Mouse (Mus musculus) cerebellum, postnatal 25 days (tissue): Measurements from ENCODE around the gene Plxna4.

Source experiments
- DNase-seq, 2 experiments: peaks; one replicate each; pipeline ENCODE4 v3.0.0; 2021; ENCODE audit warnings: mixed read lengths in 2 of 2

Plxna4 gene

DNA sequence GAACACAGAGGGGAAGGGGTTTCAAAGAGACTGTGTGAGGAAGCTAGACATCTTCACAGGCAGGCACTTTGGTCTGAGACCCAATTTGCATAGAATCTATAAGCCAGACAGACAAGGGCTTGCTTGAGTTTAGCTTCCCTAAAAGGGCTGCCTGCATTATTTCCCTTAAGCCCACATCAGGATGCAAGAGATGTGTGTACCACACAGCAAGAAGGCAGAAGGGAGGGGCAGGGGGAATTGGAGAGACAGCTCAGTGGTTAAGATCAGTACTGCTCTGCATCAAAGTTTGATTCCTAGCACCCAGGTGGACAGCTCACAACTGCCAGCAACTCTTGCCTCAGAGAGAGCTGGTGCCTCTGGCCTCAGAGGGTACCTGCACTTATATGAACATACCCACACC is 256.7 kb downstream of the Plxna4 start:
- DNase-seq, result no peak

DNA sequence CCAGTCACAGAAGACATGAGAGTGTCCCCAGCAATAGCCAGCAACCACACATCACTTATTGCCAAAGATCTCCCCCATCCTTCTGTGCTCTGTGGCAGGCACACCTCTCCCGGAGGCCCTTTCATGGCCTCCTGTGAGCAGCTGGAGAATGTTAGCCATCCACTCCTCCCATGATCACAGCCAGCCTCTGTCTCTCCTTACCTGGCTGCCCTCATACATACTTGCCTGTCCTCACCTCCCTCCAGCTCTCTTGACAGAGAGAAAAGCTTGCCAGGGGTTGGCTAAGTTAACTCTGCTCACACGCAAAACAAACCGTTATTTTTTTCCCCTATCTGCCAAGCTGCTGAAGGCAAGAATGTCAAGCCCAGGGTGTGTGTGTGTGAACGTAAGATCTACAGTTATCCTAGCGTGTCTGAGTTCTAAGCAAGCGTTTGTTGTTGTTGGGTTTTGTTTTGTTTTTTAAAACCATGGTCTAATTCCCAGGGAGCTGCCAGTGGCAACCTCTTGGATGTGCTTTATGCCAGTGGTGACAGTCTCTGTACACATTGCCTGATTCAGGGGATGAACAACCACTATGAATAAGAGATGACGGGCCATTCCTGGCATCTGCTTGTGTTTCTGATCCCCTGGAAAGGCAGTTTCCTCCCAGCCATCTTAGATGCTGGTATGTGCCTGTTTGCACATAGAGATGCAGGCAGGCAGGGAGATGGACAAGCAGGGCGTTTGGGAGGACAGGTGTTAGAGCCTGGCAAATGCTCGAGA is 257.8 kb downstream of the Plxna4 start:
- DNase-seq, result no peak

DNA sequence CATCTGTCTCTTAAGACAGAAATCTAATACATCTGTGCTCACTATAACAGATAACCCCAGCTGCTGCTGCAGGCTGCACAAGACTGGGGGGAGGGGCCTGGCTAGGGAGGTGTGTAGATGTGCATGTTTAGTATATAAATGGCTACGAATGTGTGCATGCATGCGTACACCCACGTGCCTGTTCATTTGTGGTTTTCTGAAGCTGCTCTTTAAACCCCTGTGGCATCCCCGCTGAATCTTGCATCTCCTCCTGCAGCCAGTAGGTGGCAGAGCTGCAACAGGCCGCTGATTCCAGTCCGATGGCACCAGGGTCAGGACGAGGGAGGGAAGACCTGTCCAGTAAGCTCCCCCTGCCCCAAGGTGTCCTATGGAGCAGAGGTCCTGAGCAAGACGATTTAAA is 260.0 kb downstream of the Plxna4 start:
- DNase-seq, result peak; percentile 86 to 87

DNA sequence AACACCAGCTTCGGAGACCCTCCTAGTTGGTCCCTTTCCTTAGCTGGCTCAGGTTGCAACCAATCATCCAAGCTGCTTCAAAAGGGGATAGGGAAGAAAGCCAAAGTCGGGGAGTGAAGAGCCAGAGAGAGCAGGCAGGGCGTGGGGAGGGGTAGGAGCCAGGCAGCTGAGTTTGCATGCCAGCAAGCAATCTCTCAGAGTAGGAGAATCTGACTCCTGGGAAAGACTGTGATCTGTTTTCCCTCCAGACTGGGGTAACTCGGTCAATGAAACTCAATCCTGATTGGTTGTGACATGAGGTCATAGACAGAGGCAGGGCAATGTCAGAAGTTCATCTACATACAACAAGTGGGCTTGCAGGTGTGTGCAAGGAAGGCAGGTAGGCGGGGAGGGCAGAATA is 260.8 kb downstream of the Plxna4 start:
- DNase-seq, result no peak

DNA sequence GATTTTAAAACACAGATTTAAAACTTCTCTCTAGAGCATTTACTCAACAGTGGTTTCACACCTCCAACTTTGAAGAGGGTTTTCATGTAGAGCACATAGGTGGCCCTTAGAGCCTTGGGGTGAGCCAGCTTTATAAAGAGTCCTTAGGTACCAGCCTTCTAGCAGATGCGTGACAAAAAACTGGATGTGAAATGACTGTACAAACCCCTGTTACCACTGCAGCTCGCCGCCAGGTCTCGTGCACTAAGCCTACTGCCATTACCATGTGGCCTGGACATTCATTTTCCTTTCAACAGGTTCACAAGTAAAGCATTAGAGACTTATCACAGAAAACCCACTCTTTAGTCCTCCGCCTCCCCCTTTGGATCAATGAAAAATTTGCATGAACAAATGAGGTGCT is 261.6 kb downstream of the Plxna4 start:
- no peak for DNase-seq

DNA sequence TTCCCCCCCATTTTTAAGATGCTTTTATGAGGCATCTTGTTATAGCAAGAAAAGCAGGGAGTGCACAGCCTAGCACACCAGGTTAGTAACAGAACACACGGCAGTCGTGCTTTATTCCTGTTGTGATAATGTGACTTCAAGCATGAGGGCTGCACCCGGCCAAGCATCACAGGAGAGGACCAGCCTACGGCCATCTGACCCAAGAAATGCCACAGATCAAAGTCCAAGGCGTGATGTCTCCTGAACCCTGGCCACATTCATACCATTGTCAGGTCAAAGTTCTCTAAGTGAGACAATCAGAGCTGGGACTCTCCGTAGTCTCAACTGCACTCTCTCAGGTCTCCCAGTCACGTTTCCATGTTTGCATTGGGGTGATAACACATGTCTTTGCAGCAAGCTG is 262.1 kb downstream of the Plxna4 start:
- no peak for DNase-seq

DNA sequence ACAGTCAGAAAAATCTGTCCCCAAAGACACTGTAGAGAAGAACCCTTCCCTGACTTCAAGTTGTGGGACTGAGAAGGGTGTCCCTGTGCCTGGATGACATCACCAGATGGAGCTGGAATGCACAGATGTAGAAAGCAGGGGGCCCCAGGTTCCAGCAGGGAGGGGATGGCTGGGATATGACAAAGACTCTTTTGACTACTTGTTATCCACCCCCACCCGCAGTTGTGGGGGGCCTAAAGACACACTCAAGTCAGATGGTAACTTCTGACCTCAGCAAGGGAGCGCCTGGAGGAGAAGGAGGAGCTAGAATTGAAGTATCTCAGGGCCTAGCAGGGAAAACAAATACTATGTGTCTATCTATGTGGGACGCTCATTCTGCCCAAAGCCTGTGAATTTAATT is 266.8 kb downstream of the Plxna4 start:
- no peak for DNase-seq

DNA sequence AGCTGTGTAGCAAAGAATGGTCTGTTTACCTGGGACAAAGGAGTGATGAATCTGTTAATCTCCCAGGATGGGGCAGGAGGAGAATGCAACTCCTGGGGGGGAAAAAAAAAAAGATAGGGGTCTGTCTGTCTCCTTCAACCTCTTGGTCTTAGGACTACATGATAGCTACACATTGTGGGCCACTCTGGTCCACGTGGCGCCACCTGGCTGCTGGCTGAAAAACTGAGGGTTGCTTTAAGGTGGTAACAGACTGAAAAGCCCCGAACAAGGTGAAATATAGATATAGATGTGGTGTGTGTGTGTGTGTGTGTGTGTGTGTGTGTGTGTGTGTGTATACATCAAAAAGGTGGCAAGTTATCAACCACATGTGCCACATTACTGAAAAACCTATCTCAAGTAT is 267.7 kb downstream of the Plxna4 start:
- DNase-seq, result peak; percentile 58 to 76

DNA sequence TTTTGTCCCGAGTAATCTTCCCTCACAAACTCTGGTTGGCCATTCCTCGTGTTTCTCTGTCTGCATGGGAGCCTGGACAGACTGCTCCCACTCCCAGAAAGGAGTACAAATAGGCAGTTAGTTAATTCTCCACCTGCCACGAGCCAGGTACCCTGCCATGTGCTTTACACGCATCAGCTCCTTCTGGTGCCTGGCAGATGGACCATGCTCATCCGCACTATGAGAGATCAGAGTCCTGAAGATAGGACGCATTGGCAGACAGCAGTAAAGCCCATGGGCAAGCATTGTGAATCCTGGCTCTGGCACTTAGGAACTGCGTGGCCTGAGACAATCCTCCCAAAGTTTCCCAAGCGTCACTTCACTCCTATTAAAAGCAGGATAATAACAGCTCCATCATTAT is 270.5 kb downstream of the Plxna4 start:
- DNase-seq, result peak; percentile 80 to 82

DNA sequence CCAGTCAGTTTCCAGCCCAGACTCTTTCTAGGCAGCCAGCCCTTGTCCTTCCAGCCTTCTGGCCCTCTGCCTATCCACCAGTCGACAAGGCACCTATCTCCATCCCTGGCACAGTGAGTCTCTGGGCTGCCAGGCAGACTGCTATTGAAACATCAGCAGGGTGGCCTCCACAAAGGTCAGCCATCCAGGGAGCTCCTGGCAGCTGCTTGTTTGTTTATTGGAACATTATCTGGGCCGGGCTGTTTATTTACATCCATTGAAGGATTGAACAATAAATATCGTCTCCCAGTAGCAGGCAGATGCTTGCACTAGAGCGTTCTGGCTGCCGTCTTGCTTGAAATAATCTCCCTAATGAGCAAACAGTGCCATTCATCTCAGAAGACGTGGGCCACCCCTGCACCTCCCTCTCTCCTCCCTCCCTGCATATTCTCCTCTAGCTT is 273.0 kb downstream of the Plxna4 start:
- DNase-seq, result peak; percentile 52 to 66

DNA sequence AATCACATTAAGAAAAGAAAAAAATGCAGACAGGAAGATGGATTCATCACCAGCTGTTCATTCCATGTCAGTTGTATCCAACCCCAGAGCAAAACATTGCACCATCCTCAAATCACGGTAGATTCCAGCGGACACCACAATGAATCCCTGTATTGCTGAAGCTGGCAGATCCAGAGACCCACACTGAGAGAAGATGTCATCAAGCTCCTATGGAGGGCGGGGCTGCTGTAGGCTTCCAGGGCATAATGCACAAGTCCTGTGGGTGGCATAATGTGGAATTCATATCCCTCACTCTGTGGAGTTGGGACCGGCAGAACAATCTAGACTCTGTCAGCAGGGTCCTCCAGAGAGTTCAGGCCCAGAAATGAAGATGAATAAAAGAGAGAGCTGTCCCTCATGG is 278.8 kb downstream of the Plxna4 start:
- DNase-seq, result no peak

DNA sequence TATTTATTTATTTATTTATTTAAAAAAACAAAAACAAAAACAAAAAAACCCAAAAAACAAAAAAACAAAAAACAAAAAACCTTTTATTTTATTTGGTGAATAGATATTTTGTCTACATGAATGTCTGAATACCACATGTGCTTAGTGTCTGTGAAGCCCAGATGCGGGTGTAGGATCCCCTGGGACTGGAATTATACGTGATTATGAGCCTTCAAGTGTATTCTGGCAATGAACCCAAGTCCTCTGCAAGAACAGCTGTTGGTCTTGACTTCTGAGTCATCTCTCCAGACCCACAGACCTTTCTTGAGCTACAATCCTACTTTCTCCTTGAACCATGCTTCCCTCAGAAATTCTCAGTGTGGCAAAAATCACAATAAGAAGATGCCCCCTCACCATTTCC is 287.4 kb downstream of the Plxna4 start:
- no peak for DNase-seq

DNA sequence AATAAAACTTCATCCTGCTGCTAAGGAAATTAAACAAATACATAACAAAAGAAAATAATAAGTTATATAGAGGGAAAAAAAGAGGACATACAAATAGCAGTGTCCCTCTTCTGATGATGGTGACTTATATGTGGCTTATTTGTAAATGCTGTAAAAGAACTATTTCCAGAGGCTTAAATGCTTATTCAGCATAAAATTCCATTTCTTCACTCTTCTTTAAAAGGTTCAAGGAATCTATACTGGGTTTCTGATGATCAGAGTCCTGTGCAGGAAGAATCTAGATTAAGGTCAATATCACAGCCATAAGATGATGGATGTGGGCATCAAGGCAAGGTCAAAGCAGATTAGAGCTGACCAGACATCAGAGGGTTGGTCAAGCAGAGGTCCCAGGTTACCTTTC is 306.5 kb downstream of the Plxna4 start:
- no peak for DNase-seq

DNA sequence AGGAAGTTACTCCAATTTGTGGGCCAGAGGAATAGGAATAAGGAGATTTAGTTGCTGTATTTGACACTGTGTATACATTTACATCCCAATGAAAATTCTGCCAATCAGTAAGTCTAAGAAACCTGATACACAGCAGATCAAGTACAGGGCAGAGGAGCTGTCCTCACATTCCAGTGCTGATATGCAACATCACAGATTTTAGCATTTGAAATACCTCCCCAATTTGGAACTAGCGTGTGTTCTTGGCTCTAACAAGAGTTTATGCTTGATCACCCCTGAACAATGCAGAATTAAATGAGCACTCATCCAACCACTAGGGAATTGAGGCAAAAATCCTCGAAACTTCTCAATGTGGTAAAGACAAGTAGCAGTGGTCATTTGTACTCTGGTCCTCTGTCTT is 307.3 kb downstream of the Plxna4 start:
- no peak for DNase-seq

DNA sequence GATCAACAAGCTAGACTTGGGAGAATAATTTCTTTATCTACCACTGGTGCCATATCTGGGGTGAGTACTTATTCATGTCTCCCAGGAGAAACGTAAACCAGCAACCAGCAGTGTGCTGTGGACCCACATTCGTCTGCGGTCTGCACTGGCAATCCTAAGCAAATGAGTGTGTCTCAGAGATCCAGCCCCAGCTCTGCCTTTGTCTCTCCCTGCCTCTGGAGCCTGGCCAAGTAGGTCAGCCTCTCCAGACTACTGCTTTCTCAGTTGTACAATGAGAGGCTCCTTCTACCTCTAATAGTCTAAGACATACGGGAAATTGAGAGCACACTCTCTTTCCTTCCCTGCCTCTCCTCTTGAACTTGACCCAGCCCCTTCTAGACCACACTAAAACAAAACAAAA is 316.5 kb downstream of the Plxna4 start:
- DNase-seq, result peak; percentile 72 to 87

DNA sequence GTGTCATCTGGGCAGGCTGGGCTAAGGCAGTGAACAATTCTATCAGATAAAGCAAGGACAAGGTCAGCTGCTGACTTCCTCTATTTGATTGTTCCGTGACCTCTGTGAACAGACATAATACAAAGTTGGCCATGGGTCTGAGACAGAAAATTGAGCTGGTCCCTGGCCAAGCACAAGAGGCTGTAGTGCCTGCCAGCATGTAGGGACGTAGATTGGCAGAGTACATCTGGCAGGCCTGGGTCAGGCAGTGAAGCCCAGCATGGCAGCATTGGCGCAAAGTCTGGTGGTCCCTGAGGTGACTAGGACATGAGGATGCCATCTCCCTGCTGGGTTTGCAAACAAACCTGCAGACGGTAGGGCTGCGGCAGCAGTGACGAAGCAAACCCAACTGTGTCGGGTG is 321.9 kb downstream of the Plxna4 start:
- peak in 1 of 2 experiments; percentile 11 for DNase-seq

DNA sequence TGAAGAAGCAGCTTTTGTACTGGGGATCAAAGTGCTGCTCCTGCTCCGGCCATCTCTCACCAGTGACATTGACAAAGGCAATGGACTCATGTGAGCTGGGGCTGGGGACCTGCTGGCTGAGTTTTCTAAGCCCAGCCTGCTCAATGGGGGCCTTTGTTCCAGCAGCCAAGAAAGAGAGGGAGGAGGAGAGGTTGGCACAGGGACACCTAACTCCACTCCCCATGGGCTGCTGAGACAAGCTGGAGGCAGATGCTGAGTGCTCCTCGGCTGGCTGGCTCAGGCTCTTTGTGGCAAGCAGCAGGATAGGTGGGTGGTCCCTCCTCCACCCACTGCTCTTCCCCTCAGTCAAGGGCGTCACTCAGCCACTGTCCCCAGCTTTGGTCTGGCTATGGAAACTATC is 326.7 kb downstream of the Plxna4 start:
- DNase-seq, result peak in 1 of 2 experiments; percentile 17

DNA sequence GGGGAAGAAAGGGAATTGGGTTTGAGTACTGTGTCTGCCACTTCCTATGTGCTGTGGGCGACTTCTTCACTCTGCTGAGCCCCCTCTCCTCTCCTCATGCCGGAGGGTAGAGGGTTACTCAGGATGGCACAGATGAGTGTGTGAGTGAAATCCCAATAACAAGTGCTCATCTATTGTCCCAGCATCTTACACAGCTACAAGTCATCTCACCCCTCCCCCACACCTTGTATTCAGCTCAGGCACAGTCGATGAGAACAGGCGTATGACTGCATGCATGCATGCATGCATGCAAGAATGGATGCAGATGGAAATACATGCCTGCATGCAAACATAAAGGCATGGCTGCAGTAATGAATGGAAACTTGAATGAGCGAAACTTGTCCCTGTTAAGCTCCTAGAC is 327.7 kb downstream of the Plxna4 start:
- no peak for DNase-seq

DNA sequence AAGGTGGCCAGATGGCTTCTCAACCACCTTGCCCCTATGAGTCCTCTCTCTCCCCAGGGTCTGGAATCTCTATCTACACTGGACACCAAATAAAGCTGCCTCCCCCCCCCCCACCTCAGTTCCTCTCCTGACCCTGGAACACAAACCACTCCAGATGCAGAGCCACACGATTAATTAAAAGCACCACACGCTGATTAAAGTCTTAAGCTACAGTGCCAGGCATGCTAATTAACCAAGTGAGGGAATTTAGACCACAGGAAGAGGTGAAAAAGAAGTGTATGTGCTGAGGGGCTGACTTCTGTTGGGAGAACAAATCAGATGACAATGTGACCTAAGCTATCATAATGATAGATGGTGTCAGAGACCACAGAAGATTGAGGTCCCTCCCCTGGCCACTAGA is 332.8 kb downstream of the Plxna4 start:
- no peak for DNase-seq

DNA sequence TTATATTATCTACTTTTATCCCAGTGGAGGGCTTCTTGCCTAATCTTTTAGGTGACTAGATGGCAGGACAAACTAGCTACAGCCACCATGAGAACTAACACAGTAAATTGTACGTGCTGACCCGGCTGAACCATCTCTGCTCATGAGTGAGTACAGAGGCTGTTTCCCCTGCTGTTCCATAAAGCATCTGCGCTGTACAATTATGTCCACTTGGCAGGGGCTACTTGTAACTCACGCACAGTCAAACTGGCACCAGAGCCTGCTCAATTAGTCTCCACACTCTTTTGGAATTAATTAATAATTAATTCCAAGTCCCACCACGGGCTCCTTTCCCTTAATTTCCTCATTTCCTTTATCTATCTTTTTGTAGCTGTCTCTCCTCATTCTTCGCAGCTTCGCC is 335.8 kb downstream of the Plxna4 start:
- no peak for DNase-seq

DNA sequence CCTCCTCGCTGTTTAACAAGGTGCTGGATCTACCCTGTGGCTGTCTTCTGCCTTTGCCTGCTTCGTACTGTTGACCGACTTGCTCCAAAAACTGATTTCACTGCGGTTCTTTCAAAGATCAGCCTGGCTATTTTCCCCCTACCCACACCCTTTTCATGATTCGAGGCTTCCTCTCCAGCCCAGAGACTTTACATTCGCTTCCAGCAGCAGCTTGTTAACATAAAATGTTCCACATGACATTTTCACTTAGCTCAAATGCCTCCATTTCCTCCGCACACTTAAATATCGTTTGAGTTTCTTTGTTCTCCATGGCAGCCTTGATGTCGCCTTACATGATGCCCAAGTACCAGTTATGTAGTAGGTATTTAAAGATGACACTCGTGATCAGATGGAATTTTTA is 336.3 kb downstream of the Plxna4 start:
- no peak for DNase-seq

DNA sequence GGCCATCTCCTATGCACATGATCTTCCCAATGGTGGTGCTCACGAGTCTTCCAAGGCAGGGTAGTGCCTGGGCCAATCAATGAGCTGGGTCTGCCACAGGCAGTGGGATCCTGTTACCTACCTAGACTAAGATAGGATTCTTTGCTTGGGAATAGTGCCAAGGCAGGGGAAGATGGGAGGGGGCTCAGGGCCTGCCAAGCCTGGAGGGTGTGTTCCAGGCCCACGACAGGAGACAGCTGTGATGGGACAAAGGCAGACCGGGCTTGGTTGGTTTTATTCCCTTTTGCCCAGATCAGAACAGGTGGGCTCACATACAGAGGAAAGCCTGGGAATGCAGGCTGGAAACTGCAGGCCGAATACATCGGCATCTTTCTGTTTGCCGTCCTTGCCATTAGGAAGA is 342.0 kb downstream of the Plxna4 start:
- no peak for DNase-seq

DNA sequence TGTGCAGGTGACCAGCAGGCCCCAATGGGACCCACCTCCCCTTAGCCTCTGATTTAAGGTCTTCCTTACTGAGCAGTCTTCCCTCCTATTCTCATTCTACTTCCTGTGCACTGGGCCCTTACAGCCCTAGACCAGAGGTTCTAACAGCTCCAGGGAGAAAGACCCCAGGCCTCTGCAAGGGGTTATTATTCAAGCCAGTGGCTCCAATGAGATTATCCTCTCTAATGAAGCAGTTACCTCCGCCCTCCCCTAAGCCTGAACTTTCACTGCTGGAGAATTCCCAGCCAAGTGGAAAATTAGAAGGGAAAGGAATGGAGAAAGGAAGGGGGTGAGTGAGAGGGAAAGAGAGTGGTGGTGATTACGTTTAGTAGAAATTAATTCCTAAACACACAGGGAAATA is 345.0 kb downstream of the Plxna4 start:
- no peak for DNase-seq

DNA sequence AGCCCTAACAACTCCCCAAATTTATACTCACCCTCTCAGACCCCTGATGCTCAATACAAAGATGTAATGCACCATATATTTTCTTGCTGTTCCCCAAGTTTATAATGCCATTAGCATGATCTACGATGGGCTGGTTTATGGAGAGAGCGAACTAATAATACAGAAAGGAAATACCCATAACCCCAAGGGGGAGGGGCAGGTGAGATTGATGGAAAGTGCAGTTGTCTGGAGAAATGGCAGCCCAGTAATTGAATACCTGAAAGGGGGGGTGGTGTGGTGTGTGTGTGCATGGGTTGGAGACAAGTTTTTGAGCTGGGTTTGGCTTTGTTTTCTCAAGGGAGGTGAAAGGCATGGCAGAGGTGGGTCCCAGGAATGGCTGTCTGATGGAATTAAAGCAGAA is 356.6 kb downstream of the Plxna4 start:
- no peak for DNase-seq

DNA sequence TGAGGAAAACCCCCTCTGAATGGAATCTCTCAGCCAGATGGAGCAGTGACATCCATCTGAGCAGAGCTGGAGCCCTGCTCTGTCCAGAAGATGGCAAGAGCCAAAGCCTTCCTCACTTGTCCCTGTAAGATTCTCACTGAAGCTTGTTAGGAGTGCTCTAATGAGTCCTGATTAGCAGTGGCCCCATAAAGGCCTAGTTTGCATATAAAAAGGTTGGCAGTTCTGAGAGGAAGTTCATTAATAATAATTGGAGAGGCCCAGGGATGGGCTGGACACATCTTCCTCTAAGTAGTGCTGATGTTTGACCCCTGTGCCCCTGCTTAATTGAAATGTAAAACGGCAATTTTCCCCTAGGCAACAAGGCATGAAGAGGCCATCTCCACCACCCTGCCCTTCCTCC is 361.4 kb downstream of the Plxna4 start:
- no peak for DNase-seq
